In genomic region chr9:50485521-50485920, GRCm38 (mm10) we compare ENCODE assay signal across 9 mouse cellular contexts. TPM values are rescaled to one million over a fixed set of nuclear protein-coding genes. Genes with fewer than 3 reads are reported as not detected.
DNase-seq lines count a peak whose midpoint lies in the region; ATAC-seq lines count a peak whose summit lies in the region.
"Had no signal": no experiment of that assay in that cellular context is flagged by ENCODE, and none has a peak within 500 bp of the region (broad histone marks: within the 10 kb centered on the region; RNA-seq: fewer than 3 reads in every experiment).

No protein-coding gene starts in this region.

- H3K4me3 ChIP-seq in liver, embryonic 11.5 days (ENCODE audit: low read depth, low read length), result no peak overlapping the region
- peak overlapping the region; percentile 7; the same call in 1 of the 2 replicates for H3K4me3 ChIP-seq in embryonic facial prominence, embryonic 15.5 days (replicated peaks)
- 0 out of 2 replicates have a peak overlapping the region, but pooled peaks have one; percentile 5 for H3K4me3 ChIP-seq in neural tube, embryonic 12.5 days

- H3K4me1 ChIP-seq in liver, embryonic 11.5 days (replicated peaks; ENCODE audit: control insufficient read depth, insufficient read depth, low read length), result peaks cover 6% of the 10 kb centered on the region; the same call in 1 of the 2 replicates
- H3K4me1 ChIP-seq in embryonic facial prominence, embryonic 15.5 days, result peaks cover 6% of the 10 kb centered on the region
- H3K4me1 ChIP-seq in neural tube, embryonic 12.5 days, result peaks cover 6% of the 10 kb centered on the region; the same call in 1 of the 2 replicates

- no peaks in the 10 kb centered on the region for H3K36me3 ChIP-seq in liver, embryonic 11.5 days (ENCODE audit: control insufficient read depth, insufficient read depth, low read length)
- no peaks in the 10 kb centered on the region for H3K36me3 ChIP-seq in embryonic facial prominence, embryonic 15.5 days
- H3K36me3 ChIP-seq in neural tube, embryonic 12.5 days, result no peaks in the 10 kb centered on the region

- H3K27ac ChIP-seq in liver, embryonic 11.5 days (ENCODE audit: low read depth, low read length), result no peak overlapping the region
- no peak overlapping the region for H3K27ac ChIP-seq in embryonic facial prominence, embryonic 15.5 days (replicated peaks)
- no peak overlapping the region for H3K27ac ChIP-seq in neural tube, embryonic 12.5 days

- no peak for ATAC-seq in liver, embryonic 11.5 days (replicated peaks; ENCODE audit: low FRiP score)
- ATAC-seq in embryonic facial prominence, embryonic 15.5 days (ENCODE audit: insufficient number of reproducible peaks, low FRiP score, low TSS enrichment, low read depth), result no peak
- ATAC-seq in neural tube, embryonic 12.5 days (ENCODE audit: low FRiP score, low read depth), result no peak
- ATAC-seq in megakaryocyte progenitor cell, adult 5-6 weeks (replicated peaks; ENCODE audit: poor library complexity), result no peak

- WGBS in liver, embryonic 11.5 days, result 18% methylated on average over 10 of the region's 10 CpGs
- WGBS in embryonic facial prominence, embryonic 15.5 days, result 7% methylated on average over 10 of the region's 10 CpGs
- WGBS in neural tube, embryonic 12.5 days, result 9% methylated on average over 10 of the region's 10 CpGs

- no peaks in the 10 kb centered on the region for H3K9me3 ChIP-seq in liver, embryonic 11.5 days (ENCODE audit: control insufficient read depth, low read length)
- no peaks in the 10 kb centered on the region for H3K9me3 ChIP-seq in embryonic facial prominence, embryonic 15.5 days (replicated peaks)
- H3K9me3 ChIP-seq in neural tube, embryonic 12.5 days, result no peaks in the 10 kb centered on the region

- H3K9ac ChIP-seq in liver, embryonic 11.5 days (ENCODE audit: low read depth, low read length), result no peak overlapping the region
- H3K9ac ChIP-seq in embryonic facial prominence, embryonic 15.5 days, result no peak overlapping the region; the same call in 1 of the 2 replicates
- H3K9ac ChIP-seq in neural tube, embryonic 12.5 days, result no peak overlapping the region

- no peaks in the 10 kb centered on the region for H3K27me3 ChIP-seq in liver, embryonic 11.5 days (replicated peaks; ENCODE audit: control insufficient read depth, insufficient read depth, low read length)
- no peaks in the 10 kb centered on the region for H3K27me3 ChIP-seq in embryonic facial prominence, embryonic 15.5 days
- no peaks in the 10 kb centered on the region; the same call in 1 of the 2 replicates for H3K27me3 ChIP-seq in neural tube, embryonic 12.5 days (replicated peaks)

- no peak for DNase-seq in liver, embryonic 11.5 days (ENCODE audit: low spot score)
- DNase-seq in liver, result no peak
- DNase-seq in kidney, postnatal 14 days, result peak; percentile 34
- DNase-seq in layer of hippocampus, adult 11-12 months (ENCODE audit: low spot score), result no peak
- DNase-seq in right cerebral cortex, postnatal 25 days, result no peak
- DNase-seq: lung, postnatal 10 days had no signal

- peak overlapping the region; percentile 48 for H3K4me2 ChIP-seq in liver, embryonic 11.5 days
- peak overlapping the region; percentile 21; the same call in 1 of the 2 replicates for H3K4me2 ChIP-seq in embryonic facial prominence, embryonic 15.5 days (replicated peaks)
- H3K4me2 ChIP-seq in neural tube, embryonic 12.5 days (replicated peaks), result peak overlapping the region; percentile 39

RNA-seq across cellular contexts. Expression of gene Plet1, which starts 8.8 kb away (rescaled TPM):
- 0.53 and 0.55 TPM in 2 replicates for polyA plus RNA-seq in liver, embryonic 11.5 days (2014; fragmentation: Nextera tagmentation; extraction: Ambion mirVana)
- 11.7 and 15.6 TPM in 2 replicates for polyA plus RNA-seq in embryonic facial prominence, embryonic 15.5 days (2015; fragmentation: Nextera tagmentation; extraction: Ambion mirVana)
- 0.22 and 0.24 TPM in 2 replicates for polyA plus RNA-seq in neural tube, embryonic 12.5 days (2016; fragmentation: Nextera tagmentation; extraction: Ambion mirVana)
- 0.35 TPM in 1 of 2 replicates, not detected in the other for total RNA-seq in megakaryocyte progenitor cell, adult 5-6 weeks (2015)
- 0.51 and 0.54 TPM in 2 replicates for total RNA-seq in megakaryocyte progenitor cell, adult 5-6 weeks (2017)

RNA-seq across cellular contexts. Expression of gene Pts, which starts 43.0 kb away (rescaled TPM):
- polyA plus RNA-seq in liver, embryonic 11.5 days (2014; fragmentation: Nextera tagmentation; extraction: Ambion mirVana), result 69.4 and 70.1 TPM in 2 replicates
- polyA plus RNA-seq in embryonic facial prominence, embryonic 15.5 days (2015; fragmentation: Nextera tagmentation; extraction: Ambion mirVana), result 68.0 and 75.7 TPM in 2 replicates
- polyA plus RNA-seq in neural tube, embryonic 12.5 days (2016; fragmentation: Nextera tagmentation; extraction: Ambion mirVana), result 98.8 and 101 TPM in 2 replicates
- total RNA-seq in megakaryocyte progenitor cell, adult 5-6 weeks (2015), result 107 and 121 TPM in 2 replicates
- 54.6 and 63.6 TPM in 2 replicates for total RNA-seq in megakaryocyte progenitor cell, adult 5-6 weeks (2017)
